8 mouse cellular contexts compared by ENCODE assay signal in genomic region chr2:61578433-61578832, GRCm38 (mm10). TPM values are rescaled to one million over a fixed set of nuclear protein-coding genes. Genes with fewer than 3 reads are reported as not detected.
DNase-seq lines count a peak whose midpoint lies in the region; ATAC-seq and TF ChIP-seq lines count a peak whose summit lies in the region.

Gene Tank, plus strand, starts transcription at chr2:61578585.

- TF ChIP-seq POLR2A in cerebellum, adult 2 months (IDR thresholded peaks at IDR 0.05; ENCODE audit: borderline replicate concordance, insufficient read depth, low read length) = no peak

- H3K4me2 ChIP-seq in hindbrain, postnatal 0 days (ENCODE audit: low read depth, low read length) = no peak within 1 kb of the TSS
- no peak within 1 kb of the TSS for H3K4me2 ChIP-seq in stomach, embryonic 16.5 days (ENCODE audit: low read depth, low read length)

- H3K27ac ChIP-seq in cerebellum, adult 2 months (ENCODE audit: insufficient read depth, low read length) = no peak within 1 kb of the TSS
- no peak within 1 kb of the TSS for H3K27ac ChIP-seq in hindbrain, postnatal 0 days
- no peak within 1 kb of the TSS for H3K27ac ChIP-seq in stomach, embryonic 16.5 days (ENCODE audit: low read length)

- no peaks in the 10 kb centered on the region for H3K27me3 ChIP-seq in cerebellum, adult 2 months (ENCODE audit: control insufficient read depth, insufficient read depth, low read length)
- H3K27me3 ChIP-seq in hindbrain, postnatal 0 days (ENCODE audit: insufficient read depth, low read length) = no peaks in the 10 kb centered on the region
- H3K27me3 ChIP-seq in stomach, embryonic 16.5 days (ENCODE audit: control insufficient read depth, insufficient read depth, low read length) = no peaks in the 10 kb centered on the region

- no peak for TF ChIP-seq CTCF in cerebellum, adult 2 months (IDR thresholded peaks at IDR 0.05; ENCODE audit: borderline replicate concordance, insufficient read depth, low read depth, low read length)
- TF ChIP-seq CTCF in hindbrain, postnatal 0 days (IDR thresholded peaks at IDR 0.05; ENCODE audit: low read depth) = no peak

- no peaks in the 10 kb centered on the region for H3K36me3 ChIP-seq in hindbrain, postnatal 0 days (ENCODE audit: insufficient read depth, low read length)
- H3K36me3 ChIP-seq in stomach, embryonic 16.5 days (ENCODE audit: control insufficient read depth, insufficient read depth, low read length) = no peaks in the 10 kb centered on the region

- H3K4me1 ChIP-seq in cerebellum, adult 2 months (ENCODE audit: control insufficient read depth, insufficient read depth, low read length) = no peaks in the 10 kb centered on the region
- H3K4me1 ChIP-seq in hindbrain, postnatal 0 days (ENCODE audit: insufficient read depth, low read length) = no peaks in the 10 kb centered on the region
- 0 out of 2 replicates have a peak, but pooled peaks cover 2% of the 10 kb centered on the region for H3K4me1 ChIP-seq in stomach, embryonic 16.5 days (ENCODE audit: control insufficient read depth, insufficient read depth, low read length)

- ATAC-seq in hindbrain, postnatal 0 days = no peak
- peak; percentile 75 for ATAC-seq in megakaryocyte, adult 5-6 weeks (ENCODE audit: poor library complexity, severe bottlenecking)
- no peak for ATAC-seq in stomach, embryonic 16.5 days (ENCODE audit: insufficient read depth, low FRiP score)

- H3K4me3 ChIP-seq in cerebellum, adult 2 months (replicated peaks; ENCODE audit: insufficient read depth, low read depth, low read length) = no peak within 1 kb of the TSS
- no peak within 1 kb of the TSS for H3K4me3 ChIP-seq in hindbrain, postnatal 0 days (ENCODE audit: low read length)
- no peak within 1 kb of the TSS for H3K4me3 ChIP-seq in stomach, embryonic 16.5 days (replicated peaks; ENCODE audit: low read length)

- H3K9ac ChIP-seq in hindbrain, postnatal 0 days (replicated peaks; ENCODE audit: low read length) = no peak within 1 kb of the TSS
- no peak within 1 kb of the TSS for H3K9ac ChIP-seq in stomach, embryonic 16.5 days (ENCODE audit: low read length)

- no peaks in the 10 kb centered on the region for H3K9me3 ChIP-seq in hindbrain, postnatal 0 days (ENCODE audit: low read length)
- no peaks in the 10 kb centered on the region for H3K9me3 ChIP-seq in stomach, embryonic 16.5 days (replicated peaks; ENCODE audit: control insufficient read depth, low read length)

- DNase-seq in cerebellum, adult 2 months = no peak
- DNase-seq in cerebellum, adult 11-12 months = no peak
- DNase-seq in adrenal gland, postnatal 25 days = no peak
- DNase-seq in gastrocnemius, postnatal 25 days = no peak
- no peak for DNase-seq in hindbrain, postnatal 0 days (ENCODE audit: low spot score)
- DNase-seq in Muller cell, postnatal 12 days (ENCODE audit: inconsistent ontology term) = no peak

- WGBS in cerebellum, adult 2 months = 75% methylated on average over 10 of the region's 10 CpGs
- 85% methylated on average over 10 of the region's 10 CpGs for WGBS in hindbrain, postnatal 0 days
- 85% methylated on average over 10 of the region's 10 CpGs for WGBS in stomach, embryonic 16.5 days

RNA-seq across cellular contexts. Expression of gene Tank, which starts in this region (rescaled TPM):
- 27.4 and 29.5 TPM in 2 replicates for polyA plus RNA-seq in cerebellum, adult 2 months (2012; rRNA removed)
- total RNA-seq in adrenal gland, postnatal 25 days (2021) = 46.7 and 56.3 TPM in 2 replicates
- 10 to 100 TPM; 15.3 to 16.8 TPM for total RNA-seq in gastrocnemius, postnatal 25 days (2021)
- total RNA-seq in hindbrain, postnatal 0 days (2014; rRNA removed) = 18.8 and 19.2 TPM in 2 replicates
- 25.2 and 25.7 TPM in 2 replicates for polyA plus RNA-seq in hindbrain, postnatal 0 days (2015; fragmentation: Nextera tagmentation; extraction: Ambion mirVana)
- 146 and 167 TPM in 2 replicates for total RNA-seq in megakaryocyte, adult 5-6 weeks (2015)
- 112 and 113 TPM in 2 replicates for total RNA-seq in megakaryocyte, adult 5-6 weeks (2017)
- polyA plus RNA-seq in stomach, embryonic 16.5 days (2015; fragmentation: Nextera tagmentation; extraction: Ambion mirVana) = 35.2 and 36.0 TPM in 2 replicates
